Mouse (Mus musculus) liver, embryonic 11.5 days (tissue): ENCODE results near the gene Rhog. TPM values are rescaled to one million over a fixed set of nuclear protein-coding genes. Genes with fewer than 3 reads are reported as not detected.

Source experiments
- ATAC-seq: fragments of 200-750 bp; cut with Nextera tagmentation; replicated peaks from 2 replicates; pipeline ENCODE4 v1.8.0; 2017; ENCODE audit warnings: moderate number of reproducible peaks, mild to moderate bottlenecking, moderate TSS enrichment, moderate library complexity; ENCODE audit not compliant: low FRiP score
- DNase-seq: peaks from one replicate; pipeline ENCODE4 v3.0.0-alpha.2; 2017; ENCODE audit warnings: low spot score
- H3K27ac ChIP-seq: fragments of 300-500 bp; sonication (generic); 2 replicates; pipeline ENCODE4 v1.5.1; 2014; ENCODE audit warnings: mild to moderate bottlenecking, low read depth, low read length, control low read depth
- H3K27me3 ChIP-seq: fragments of 300-500 bp; sonication (generic); replicated peaks from 2 replicates; pipeline ENCODE4 v1.6.1; 2014; ENCODE audit warnings: low read length, mixed read lengths; ENCODE audit not compliant: control insufficient read depth, insufficient read depth
- H3K36me3 ChIP-seq: fragments of 300-500 bp; sonication (generic); 2 replicates; pipeline ENCODE4 v1.6.1; 2014; ENCODE audit warnings: mild to moderate bottlenecking, low read length, moderate library complexity, mixed read lengths; ENCODE audit not compliant: control insufficient read depth, insufficient read depth
- H3K4me1 ChIP-seq: fragments of 300-500 bp; sonication (generic); replicated peaks from 2 replicates; pipeline ENCODE4 v1.6.1; 2014; ENCODE audit warnings: low read length, mixed read lengths; ENCODE audit not compliant: control insufficient read depth, insufficient read depth
- H3K4me2 ChIP-seq: fragments of 300-500 bp; sonication (generic); 2 replicates; pipeline ENCODE4 v1.6.1; 2014; ENCODE audit warnings: mild to moderate bottlenecking, control low read depth, moderate library complexity
- H3K4me3 ChIP-seq: fragments of 300-500 bp; sonication (generic); 2 replicates; pipeline ENCODE4 v1.5.1; 2014; ENCODE audit warnings: low read depth, low read length, control low read depth
- H3K9ac ChIP-seq: fragments of 300-500 bp; sonication (generic); 2 replicates; pipeline ENCODE4 v1.6.1; 2014; ENCODE audit warnings: low read depth, low read length, control low read depth
- H3K9me3 ChIP-seq: fragments of 300-500 bp; sonication (generic); 2 replicates; pipeline ENCODE4 v1.6.1; 2016; ENCODE audit warnings: low read length, inconsistent platforms, mixed read lengths; ENCODE audit not compliant: control insufficient read depth
- WGBS: fragments of 180-500 bp; shearing (Covaris S2); extraction: QIAGEN DNeasy Blood & Tissue Kit; methylation state at CpG from one replicate; pipeline ENCODE4 v1.1.7; 2014; 5-methylcytosine and 5-hydroxymethylcytosine counted together
- polyA plus RNA-seq: library from polyadenylated mRNA; unstranded; fragments of >200 nt; fragmentation: Nextera tagmentation; extraction: Ambion mirVana; gene quantifications from 2 replicates; pipeline ENCODE4 v1.2.1, GENCODE M21; 2014

The Rhog gene
- 76.8 and 81.1 TPM in 2 replicates for polyA plus RNA-seq

DNA sequence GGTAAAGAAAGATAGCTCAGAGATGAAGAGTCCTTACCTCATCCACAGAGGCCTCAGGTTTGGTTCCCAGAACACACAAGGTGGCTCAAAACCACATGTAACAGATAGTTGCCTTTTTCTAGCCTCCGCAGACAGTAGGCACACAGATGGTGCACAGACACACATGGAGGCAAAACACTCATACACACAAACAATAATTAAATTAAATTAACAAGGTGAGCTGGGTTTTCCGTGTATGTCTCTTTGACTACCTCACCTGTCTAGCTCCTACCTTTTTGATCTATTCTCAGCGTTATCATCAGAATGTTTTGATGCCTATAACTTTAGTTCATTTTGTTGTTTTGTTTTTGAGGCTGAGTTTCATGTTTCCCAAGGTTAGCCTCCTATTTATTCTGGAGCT lies at the start of gene Rhog:
TSS of gene Rhog (minus strand) at position 101 of the 400 bp plus-strand sequence.
- H3K27ac ChIP-seq = no peak within 1 kb of the TSS
- peaks cover 7% of the 10 kb centered on the region; the same call in 1 of the 2 replicates for H3K4me1 ChIP-seq
- ATAC-seq = no peak
- H3K36me3 ChIP-seq = no peaks in the 10 kb centered on the region
- 78% methylated on average over 3 of the region's 3 CpGs for WGBS
- H3K9me3 ChIP-seq = no peaks in the 10 kb centered on the region
- DNase-seq = no peak
- H3K4me2 ChIP-seq = no peak within 1 kb of the TSS
- H3K27me3 ChIP-seq = no peaks in the 10 kb centered on the region
- no peak within 1 kb of the TSS for H3K4me3 ChIP-seq
- H3K9ac ChIP-seq = no peak within 1 kb of the TSS

DNA sequence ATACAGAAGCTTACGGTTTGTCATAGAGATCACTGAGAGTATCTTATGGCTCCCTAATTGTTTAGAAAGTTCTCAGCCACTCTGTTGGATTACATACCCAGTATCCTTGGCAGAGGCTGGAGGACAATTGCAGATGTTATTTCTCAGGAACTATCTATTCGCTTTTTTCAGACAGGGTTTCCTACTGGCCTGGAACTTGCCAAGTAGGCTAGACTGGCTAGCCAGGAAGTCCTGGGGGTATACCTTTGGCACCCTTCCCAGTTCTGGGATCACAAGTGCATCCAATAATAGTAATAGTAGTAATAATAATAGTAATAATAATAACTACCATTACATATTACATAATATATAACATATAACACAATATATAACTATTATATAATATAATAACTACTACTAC lies 49.7 kb upstream of the Rhog start:
- WGBS = 84% methylated on average over 2 of the region's 2 CpGs
- no peak for ATAC-seq
- no peak overlapping the region for H3K9ac ChIP-seq
- no peak overlapping the region for H3K4me2 ChIP-seq
- no peaks in the 10 kb centered on the region for H3K9me3 ChIP-seq
- H3K4me3 ChIP-seq = no peak overlapping the region
- no peak overlapping the region for H3K27ac ChIP-seq
- H3K4me1 ChIP-seq = no peaks in the 10 kb centered on the region
- DNase-seq = no peak
- no peaks in the 10 kb centered on the region for H3K36me3 ChIP-seq
- no peaks in the 10 kb centered on the region for H3K27me3 ChIP-seq

DNA sequence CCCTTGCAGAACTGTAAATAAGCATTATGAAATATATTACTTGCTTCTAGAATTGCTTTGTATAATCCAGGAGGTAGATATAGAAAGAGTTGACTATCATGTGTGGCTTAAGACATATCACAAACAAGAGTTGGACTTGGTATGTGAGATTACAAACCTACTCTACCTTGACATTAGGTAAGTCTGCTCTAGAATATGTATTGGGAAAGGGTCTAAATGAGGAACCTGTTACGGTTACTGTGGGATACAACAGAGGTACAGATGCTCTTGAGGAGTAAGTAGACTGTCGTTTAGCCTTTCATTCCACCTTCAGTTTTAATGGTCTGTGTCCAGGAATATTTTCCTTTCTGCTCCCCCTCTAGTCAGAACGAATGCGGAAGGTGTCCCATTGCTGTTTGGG lies 46.6 kb upstream of the Rhog start:
- 87% methylated on average over 4 of the region's 4 CpGs for WGBS
- H3K9ac ChIP-seq = no peak overlapping the region
- no peaks in the 10 kb centered on the region for H3K9me3 ChIP-seq
- DNase-seq = no peak
- H3K4me2 ChIP-seq = no peak overlapping the region
- H3K4me3 ChIP-seq = no peak overlapping the region
- no peak for ATAC-seq
- H3K36me3 ChIP-seq = no peaks in the 10 kb centered on the region
- no peak overlapping the region for H3K27ac ChIP-seq
- no peaks in the 10 kb centered on the region for H3K4me1 ChIP-seq
- no peaks in the 10 kb centered on the region for H3K27me3 ChIP-seq

DNA sequence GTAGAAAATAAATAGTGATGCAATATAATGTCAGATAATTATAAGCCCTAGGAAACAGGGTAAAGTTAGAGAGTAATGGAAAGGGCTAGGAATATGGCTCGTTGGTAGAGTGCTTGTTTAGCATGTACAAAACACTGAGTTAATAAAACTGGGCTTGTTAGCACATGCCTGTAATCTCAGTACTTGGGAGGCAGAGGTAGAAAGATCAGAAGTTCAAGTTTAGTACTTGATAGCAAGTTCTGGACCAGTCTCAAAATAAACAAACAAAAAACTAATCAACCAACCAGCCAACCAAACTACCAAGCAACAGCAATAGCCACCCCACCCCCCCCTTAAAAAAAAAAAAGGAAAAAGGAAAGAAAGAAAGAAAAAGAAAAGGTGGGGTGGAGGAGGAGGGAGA lies 44.9 kb upstream of the Rhog start:
- no peak overlapping the region for H3K4me3 ChIP-seq
- no peaks in the 10 kb centered on the region for H3K36me3 ChIP-seq
- H3K4me1 ChIP-seq = no peaks in the 10 kb centered on the region
- no peak for DNase-seq
- ATAC-seq = no peak
- WGBS = 75% methylated on average over 1 of the region's 1 CpGs
- H3K27ac ChIP-seq = no peak overlapping the region
- H3K27me3 ChIP-seq = no peaks in the 10 kb centered on the region
- no peaks in the 10 kb centered on the region for H3K9me3 ChIP-seq
- H3K4me2 ChIP-seq = no peak overlapping the region
- no peak overlapping the region for H3K9ac ChIP-seq

DNA sequence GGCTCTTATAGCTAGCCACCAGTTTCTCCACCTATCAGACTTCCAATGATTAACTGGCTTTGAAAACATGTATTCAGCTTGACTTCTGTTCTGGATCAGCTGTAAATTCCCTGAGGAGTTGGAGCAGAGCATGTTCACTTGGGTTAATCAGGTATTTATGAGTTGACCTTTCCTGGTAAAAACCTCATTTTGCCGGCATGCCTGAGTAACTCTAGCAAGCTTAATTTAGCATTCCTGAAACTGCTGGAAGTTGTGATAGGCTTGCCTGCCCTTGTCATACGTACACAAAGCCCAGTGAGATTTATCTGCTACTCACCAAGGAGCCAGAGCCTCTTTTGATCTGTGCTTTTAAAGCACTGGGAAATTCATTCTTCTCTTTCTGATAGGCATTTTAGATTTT lies 37.4 kb upstream of the Rhog start:
- H3K36me3 ChIP-seq = no peaks in the 10 kb centered on the region
- ATAC-seq = no peak
- 25% methylated on average over 2 of the region's 2 CpGs for WGBS
- no peak overlapping the region for H3K4me2 ChIP-seq
- H3K9me3 ChIP-seq = no peaks in the 10 kb centered on the region
- H3K4me3 ChIP-seq = no peak overlapping the region
- no peak overlapping the region for H3K9ac ChIP-seq
- H3K27me3 ChIP-seq = no peaks in the 10 kb centered on the region
- no peak for DNase-seq
- H3K27ac ChIP-seq = no peak overlapping the region
- H3K4me1 ChIP-seq = peaks cover 6% of the 10 kb centered on the region

DNA sequence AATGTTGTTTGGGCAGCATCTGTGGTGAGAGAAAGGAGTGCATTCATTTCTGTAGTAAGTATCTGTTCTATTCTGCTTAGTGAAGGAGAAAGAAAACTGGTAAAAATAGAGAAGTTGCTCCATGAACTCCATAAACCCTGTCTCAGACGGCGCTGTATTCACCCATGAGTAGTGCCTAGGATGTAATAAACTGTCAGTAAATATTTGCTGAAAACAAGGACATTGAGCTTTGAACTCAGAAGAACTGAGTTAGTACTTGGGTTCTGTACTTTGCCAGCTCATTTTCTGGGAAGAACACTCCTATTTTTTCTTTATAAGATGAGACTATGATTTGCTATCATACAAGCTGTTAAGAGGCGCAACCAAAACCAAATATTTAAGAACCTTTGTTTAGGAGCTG lies 36.4 kb upstream of the Rhog start:
- Histone ChIP-seq H3K4me3 (no peak overlapping the region), H3K4me2 (no peak overlapping the region), H3K36me3 (no peaks in the 10 kb centered on the region), H3K4me1 (peaks cover 6% of the 10 kb centered on the region), H3K9ac (no peak overlapping the region), H3K9me3 (no peaks in the 10 kb centered on the region), H3K27ac (no peak overlapping the region), H3K27me3 (no peaks in the 10 kb centered on the region)
- DNase-seq (no peak), ATAC-seq (no peak)
- 84% methylated on average over 3 of the region's 3 CpGs for WGBS

DNA sequence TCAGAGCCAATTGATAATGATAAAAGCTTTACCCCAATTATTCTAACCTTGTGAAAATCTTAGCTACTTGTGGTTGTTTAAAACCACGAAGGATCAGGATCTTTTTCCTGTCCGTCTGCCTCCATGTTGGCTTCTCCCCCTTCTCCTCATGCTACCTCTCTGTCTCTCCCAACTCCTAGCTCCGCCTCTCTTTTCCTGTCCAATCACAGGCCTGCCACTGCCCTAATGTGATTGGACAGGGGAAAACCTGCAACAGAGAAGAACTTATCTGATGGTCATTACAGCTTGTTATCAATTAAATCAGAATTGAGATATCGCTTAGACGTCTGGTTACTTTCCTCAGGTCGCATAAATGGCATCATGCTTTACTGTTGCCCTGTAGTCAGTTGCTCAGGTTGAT lies 33.6 kb upstream of the Rhog start:
- 84% methylated on average over 6 of the region's 6 CpGs for WGBS
- Histone ChIP-seq H3K27me3 (no peaks in the 10 kb centered on the region), H3K4me1 (peaks cover 6% of the 10 kb centered on the region), H3K4me3 (no peak overlapping the region), H3K4me2 (no peak overlapping the region), H3K9me3 (no peaks in the 10 kb centered on the region), H3K9ac (no peak overlapping the region), H3K27ac (no peak overlapping the region), H3K36me3 (no peaks in the 10 kb centered on the region)
- ATAC-seq (no peak), DNase-seq (no peak)

DNA sequence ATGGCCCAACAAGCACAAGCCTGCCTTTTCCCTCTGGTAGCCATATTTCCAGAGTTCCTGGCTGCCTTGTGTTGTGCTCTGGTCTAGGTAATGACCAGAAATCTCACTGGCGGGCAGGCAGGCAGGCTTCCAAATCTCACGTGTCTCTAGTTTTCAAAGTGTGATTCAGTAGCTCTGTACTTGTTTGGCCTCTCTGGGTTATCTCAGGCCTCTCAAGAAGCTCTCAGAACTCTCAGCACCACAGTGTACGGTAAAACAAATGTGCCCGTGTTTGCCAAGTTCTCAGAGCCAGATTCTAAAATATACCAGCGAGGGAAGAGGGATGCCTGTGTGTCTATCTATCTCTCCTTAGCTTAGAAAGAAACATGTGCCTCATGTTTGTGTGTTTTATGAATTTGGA lies 26.4 kb upstream of the Rhog start:
- H3K27me3 ChIP-seq = no peaks in the 10 kb centered on the region
- no peak for ATAC-seq
- no peak for DNase-seq
- no peak overlapping the region for H3K4me3 ChIP-seq
- H3K9me3 ChIP-seq = no peaks in the 10 kb centered on the region
- no peaks in the 10 kb centered on the region for H3K36me3 ChIP-seq
- H3K27ac ChIP-seq = no peak overlapping the region
- 62% methylated on average over 5 of the region's 5 CpGs for WGBS
- H3K9ac ChIP-seq = no peak overlapping the region
- H3K4me1 ChIP-seq = no peaks in the 10 kb centered on the region
- H3K4me2 ChIP-seq = no peak overlapping the region

DNA sequence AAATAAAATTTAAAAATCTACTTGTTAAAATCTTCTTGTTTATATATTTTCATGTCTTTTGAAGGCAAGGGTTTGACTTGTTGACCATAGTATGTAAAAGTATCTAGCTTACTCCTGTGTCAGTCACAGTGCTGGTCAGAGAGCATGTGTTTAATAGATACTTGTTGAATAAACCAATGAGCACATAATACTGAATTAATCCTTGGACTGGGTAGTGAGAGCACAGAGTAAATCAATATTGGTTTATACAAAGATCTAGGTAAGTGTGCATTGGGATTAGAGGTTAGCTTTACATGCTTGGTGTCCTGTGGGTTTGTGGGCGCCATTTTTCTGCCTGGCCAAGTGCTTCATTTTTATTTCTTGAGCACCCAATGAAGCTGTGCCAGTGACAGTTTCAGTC lies 25.5 kb upstream of the Rhog start:
- WGBS = 82% methylated on average over 1 of the region's 1 CpGs
- ATAC-seq (no peak), DNase-seq (no peak)
- H3K36me3 ChIP-seq = no peaks in the 10 kb centered on the region
- H3K9ac ChIP-seq = no peak overlapping the region
- H3K4me1 ChIP-seq = no peaks in the 10 kb centered on the region
- H3K9me3 ChIP-seq = no peaks in the 10 kb centered on the region
- H3K27me3 ChIP-seq = no peaks in the 10 kb centered on the region
- no peak overlapping the region for H3K4me2 ChIP-seq
- no peak overlapping the region for H3K27ac ChIP-seq
- no peak overlapping the region for H3K4me3 ChIP-seq
